Mouse (Mus musculus) adrenal gland, postnatal 10 days (tissue): ENCODE results near the gene Rbfox2. TPM values are rescaled to one million over a fixed set of nuclear protein-coding genes. Genes with fewer than 3 reads are reported as not detected.
"Not testable (repeated sequence)": the region's sequence is repeated elsewhere in the genome, so short reads cannot be mapped to it uniquely, and the experiment has no call there.

ENCODE experiments used
- DNase-seq: peaks from one replicate; pipeline ENCODE4 v3.0.0; 2021; ENCODE audit warnings: mixed read lengths
- total RNA-seq, 2 experiments: library from RNA; stranded (reverse); gene quantifications; 2 replicates each; pipeline ENCODE4 v1.2.3; 2021

Gene Rbfox2
- total RNA-seq, 2 experiments from 2014 or later, result 64.8 to 89.9 TPM

DNA sequence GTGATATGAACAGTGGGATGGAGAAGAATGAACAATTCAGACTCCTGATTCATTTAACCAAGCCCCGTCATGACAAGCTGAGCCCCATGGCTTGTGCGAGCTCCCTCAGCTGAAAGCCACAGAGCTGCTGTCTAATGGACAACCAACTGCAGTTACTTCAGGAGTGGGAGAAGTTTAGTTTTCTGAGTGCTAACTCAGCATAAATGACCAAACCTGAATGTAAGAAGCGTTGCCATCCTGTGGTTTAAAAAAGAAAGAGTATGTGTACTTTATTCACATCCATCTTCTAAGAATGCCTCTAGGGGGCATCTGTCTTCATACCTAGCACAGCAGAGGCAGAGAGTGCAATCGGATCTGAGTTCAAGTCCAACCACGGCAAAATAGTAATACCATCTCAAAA, 35.5 kb downstream of the Rbfox2 start:
- DNase-seq, result no peak

DNA sequence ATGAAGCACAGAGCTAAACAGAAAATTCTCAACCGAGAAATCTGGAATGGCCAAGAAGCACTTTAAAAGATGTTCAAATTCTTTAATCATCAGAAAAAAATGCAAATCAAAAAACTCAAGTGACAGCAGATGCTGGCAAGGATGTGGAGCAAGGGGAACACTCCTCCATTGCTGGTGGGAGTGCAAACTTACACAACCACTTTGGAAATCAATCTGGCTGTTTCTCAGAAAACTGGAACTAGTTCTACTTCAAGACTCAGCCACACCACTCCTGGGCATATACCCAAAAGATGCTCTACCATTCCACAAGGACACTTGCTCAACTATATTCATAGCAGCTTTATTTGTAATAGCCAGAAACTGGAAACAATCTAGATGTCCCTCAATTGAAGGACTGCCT, 37.3 kb downstream of the Rbfox2 start:
- DNase-seq, result not testable (repeated sequence)

DNA sequence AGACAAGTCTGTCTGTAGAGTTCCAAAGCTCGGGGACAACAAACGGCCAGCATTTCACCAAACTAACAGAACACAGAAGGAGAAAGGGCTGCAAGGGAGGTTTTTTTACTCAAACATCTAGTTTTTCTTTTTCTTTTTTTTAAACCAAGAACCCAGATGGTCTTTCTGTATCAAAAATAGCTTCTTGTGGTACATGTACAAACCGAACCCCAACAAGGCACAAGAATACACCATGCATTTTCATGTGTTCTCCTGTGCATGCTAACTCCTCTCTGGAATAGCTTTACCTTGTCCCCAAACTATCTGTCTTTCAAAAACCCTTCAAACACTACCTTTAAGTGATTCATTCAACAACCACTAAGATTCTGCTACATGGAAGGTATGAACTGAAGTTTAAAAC, 38.4 kb downstream of the Rbfox2 start:
- no peak for DNase-seq

- no peak for DNase-seq
These were observed 41.5 kb downstream of the Rbfox2 start for GRCm38 (mm10) chr15:77265318-77265717.

DNA sequence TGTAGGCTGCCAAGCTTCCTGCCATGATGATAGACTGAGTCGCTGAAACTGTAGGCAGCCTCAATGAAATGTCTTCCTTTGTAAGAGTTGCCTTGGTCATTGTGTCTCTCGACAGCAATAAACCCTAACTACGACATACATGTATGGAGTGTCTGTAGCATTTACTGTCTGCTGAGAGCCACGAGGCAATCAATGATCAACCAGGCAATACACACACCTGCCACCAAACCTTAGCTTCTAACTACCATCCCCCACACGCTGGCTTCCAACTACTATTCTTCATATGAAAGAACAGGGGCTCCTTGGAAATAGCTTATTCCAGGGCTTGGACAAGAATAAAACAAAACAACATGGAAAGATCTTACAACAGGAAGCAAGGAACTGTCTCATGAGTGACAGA, 42.5 kb downstream of the Rbfox2 start:
- DNase-seq, result no peak

GRCm38 (mm10) chr15:77262782-77263181, 44.0 kb downstream of the Rbfox2 start:
- no peak for DNase-seq

- DNase-seq, result peak; percentile 72
These were observed 49.2 kb downstream of the Rbfox2 start for GRCm38 (mm10) chr15:77257437-77258229.

DNA sequence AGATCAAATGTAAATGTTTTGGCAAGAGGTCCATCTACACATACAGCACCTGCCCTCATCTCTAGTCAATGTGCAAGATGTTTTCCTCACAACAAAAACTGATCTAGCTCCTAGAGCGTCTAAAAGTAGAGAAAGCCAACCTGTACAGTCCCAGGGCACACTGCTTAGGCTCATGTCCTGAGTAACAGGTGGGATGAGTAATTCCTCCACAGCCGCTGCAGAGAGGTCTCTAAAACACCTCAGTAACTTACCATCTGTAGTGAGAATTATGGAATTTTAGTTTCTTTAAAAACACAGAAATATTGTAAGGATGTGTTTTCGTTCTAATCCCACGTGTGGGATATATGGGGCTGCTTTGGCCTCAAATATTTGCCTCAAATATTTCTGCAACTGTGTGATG, 50.0 kb downstream of the Rbfox2 start:
- no peak for DNase-seq

- no peak for DNase-seq
These were observed 52.2 kb downstream of the Rbfox2 start for GRCm38 (mm10) chr15:77254636-77255035.

GRCm38 (mm10) chr15:77254128-77254527, 52.7 kb downstream of the Rbfox2 start:
- peak; percentile 48 for DNase-seq

- DNase-seq, result no peak
These were observed 55.1 kb downstream of the Rbfox2 start for GRCm38 (mm10) chr15:77251706-77252105.

- DNase-seq, result no peak
These were observed 56.0 kb downstream of the Rbfox2 start for GRCm38 (mm10) chr15:77250806-77251205.

DNA sequence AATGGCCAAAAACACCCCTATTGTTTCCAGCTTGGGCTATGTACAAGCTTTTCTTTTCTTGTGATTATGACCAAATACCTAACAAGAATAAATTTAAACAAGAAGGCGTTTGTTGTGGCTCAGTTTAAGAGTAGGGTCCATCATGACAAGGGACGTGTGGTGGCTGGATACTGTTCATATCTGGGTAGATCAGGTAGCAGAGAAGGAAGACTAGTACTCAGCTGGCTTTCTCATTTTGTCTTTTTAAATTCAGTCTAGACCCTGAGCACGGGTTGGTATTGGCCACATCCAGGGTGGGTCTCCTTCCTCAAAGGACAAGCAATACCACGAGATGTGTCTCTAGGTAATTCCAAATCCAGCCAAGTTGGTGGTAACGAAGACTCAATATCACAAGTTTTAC, 57.4 kb downstream of the Rbfox2 start:
- DNase-seq, result no peak

DNA sequence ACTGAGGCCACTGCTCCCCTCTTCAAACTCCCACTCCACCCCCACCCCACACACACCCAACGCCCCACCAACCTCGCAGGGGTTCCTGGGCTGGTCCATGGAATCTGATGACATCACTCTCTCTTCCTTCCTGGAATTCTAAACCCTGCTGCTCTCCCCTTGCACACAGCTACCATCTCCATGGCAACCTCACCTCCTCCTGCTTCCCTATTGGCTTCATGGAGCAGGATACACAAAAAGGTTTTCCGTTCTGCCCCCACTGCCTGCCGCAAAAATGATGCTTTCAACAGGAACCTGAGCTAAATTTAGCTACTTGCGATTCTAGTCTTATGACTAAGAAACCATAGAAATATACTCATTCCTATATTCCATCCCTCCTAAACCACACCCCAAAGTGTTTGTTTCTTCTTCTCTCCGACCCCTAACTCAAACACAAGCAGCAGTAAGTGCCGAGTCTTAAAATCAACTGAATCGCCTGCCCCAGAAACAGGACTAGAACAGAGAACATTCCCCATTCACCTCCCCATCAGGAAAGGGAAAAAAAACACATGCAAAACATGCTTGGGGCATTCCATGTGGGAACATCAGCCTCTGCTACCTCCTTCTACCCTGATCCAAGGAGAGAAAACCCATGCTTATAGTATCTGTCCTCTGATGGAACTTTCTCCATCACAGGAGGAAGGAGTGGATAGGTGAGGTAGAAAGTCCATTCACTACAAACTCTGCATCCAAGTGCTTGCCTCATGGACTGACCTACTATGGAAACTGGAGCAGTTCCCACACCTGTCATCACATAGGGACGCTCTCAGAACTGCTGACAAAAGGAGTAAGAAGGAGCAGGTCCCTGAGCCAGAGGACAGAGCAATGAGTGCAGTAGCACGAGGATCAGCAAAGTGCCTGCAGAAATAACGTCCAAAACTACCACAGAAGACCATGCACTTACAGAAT, 61.1 kb downstream of the Rbfox2 start:
- DNase-seq, result peak; percentile 44

- no peak for DNase-seq
These were observed 62.2 kb downstream of the Rbfox2 start for GRCm38 (mm10) chr15:77244634-77245033.

DNA sequence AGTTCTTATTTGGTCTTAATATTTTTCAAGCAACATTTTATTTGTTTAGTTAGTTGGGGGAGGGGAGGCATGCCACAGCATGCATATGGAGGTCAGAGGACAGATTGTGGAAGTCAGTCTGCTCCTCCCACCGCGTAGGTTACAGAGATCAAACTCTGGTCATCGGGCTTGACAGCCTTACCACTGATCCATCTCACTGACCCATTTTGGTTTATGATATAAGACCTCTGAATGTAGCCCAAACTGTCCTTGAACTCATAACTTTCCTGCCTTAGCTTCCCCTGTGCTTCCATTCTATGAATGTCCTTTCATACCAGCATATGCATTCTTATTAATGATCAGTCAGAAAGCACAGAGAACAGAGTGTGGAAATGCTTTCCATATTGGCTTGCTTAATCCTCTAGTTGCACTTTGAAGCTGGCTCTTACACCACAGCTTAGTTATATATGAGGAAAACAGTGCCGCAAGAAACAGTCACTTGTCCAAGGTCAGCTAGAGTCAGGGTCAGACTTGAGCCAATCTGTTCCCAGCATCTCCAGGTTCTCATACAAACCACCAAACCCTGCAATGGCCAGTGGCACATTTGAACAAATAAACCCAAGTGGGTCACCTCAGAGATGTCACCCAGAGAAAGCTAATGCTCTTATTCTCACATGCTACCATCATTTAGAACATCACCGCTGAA, 62.8 kb downstream of the Rbfox2 start:
- DNase-seq, result peak; percentile 30

DNA sequence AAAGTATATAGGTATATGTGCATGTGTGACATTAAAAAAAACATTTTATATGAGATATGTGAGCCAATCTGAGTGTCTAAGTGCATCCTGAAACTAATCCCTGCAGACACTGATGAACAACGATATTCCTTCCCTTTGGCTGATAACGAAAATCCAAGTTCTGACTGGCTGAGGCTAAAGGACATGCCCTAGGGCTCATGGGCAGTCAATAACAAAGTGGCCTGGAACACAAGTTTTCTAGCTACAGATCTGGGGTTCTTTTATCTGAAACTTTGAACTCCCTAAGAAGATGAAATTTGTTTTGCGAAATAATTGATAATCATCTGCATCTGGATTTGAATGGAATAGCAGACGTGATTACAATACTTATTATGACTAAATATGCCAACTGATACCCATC, 66.2 kb downstream of the Rbfox2 start:
- DNase-seq, result no peak

GRCm38 (mm10) chr15:77239564-77239963, 67.2 kb downstream of the Rbfox2 start:
- no peak for DNase-seq

DNA sequence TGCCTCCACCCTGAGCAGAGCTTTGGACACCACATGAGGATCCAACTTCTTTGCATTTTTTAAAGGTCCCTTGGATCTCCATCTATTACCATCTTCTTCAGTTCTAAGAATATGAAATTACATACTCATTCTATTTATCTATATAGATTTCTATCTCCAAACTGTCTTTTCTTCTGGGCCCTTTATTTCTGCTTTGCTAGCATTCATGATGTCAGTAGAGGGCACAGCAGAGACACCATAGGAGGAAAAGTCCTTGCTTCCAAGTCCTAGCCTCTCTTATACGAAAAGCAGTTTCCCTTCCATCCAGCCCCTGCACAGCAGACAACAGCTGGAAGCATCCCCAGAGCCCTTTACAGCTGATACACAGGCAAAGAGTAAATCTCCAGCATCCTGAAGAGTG, 69.1 kb downstream of the Rbfox2 start:
- no peak for DNase-seq

DNA sequence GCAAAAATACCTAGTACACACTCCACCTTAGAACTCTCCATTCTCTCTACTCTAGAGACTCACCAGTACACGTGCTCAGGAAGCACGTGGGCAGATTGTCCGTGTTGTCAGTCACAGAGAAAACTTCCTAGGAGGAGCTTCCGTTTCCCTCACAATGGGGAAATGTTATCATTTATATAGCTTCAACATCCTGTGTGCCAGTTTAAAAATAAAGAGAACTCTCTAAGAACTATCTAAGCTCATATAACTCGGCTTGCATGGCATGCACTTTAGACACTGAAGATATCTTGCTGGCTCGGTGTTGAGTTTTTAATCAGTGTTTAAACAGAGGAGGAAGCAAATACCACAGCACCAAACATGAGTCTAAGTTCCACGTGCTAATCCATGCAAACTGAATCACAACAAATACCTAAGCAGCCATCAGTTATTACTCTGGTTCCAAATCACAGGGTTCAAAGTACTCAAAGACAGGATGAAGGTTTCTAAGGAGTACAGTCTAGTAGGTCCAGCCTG, 70.7 kb downstream of the Rbfox2 start:
- DNase-seq, result no peak

- no peak for DNase-seq
These were observed 71.3 kb downstream of the Rbfox2 start for GRCm38 (mm10) chr15:77235551-77235950.

DNA sequence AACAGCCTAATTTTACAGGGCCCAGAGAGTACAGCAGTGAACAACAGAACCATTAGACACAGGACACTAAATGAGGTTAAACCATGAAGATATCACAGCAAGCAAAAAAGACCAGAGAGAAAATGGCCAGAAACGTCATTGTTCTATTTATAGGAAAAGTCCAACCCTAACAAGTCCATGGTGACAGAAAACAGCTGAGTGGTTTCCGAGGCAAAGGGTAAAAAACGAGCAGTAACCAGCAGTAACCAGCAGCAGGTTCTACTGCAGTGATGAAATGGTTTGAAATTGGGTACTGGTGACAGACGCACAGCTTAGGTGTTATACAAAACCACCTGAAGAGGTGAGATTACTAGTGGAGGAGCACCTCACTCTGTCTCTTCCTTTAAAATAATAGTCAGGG, 72.5 kb downstream of the Rbfox2 start:
- DNase-seq, result no peak
